Mouse (Mus musculus): ENCODE measurements around the gene Oser1. TPM values are rescaled to one million over a fixed set of nuclear protein-coding genes. Genes with fewer than 3 reads are reported as not detected.
"Not testable (repeated sequence)": the region's sequence is repeated elsewhere in the genome, so short reads cannot be mapped to it uniquely, and the experiment has no call there.

Gene Oser1
- total RNA-seq (2015) (85.9 and 98.4 TPM in 2 replicates), total RNA-seq (2017) (93.7 and 107 TPM in 2 replicates)

- no peak for ATAC-seq (ENCODE audit: poor library complexity, severe bottlenecking)
Measured at GRCm38 (mm10) chr2:163424597-163424996, at the start of gene Oser1. Gene Oser1, minus strand, starts transcription at chr2:163424697.

DNA sequence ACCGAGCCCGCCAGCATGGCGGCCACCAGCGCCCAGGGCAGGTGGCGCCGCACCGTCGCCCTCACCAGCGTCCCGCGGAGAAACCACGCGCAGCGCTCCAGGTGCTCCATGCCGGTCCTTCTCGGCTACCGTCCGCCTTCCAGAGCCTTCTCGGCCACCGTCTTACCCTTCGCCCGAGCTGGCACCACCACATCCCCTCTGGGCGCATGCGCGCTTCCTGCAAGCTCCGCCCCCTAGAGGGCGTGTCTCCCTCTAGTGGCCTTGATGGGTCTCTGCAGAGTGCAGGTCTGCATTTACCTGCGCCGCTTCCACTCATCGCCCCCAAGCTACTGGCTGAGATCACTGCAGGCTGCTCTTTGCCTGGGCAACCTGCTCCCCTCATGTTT, 48.0 kb upstream of the Oser1 start, which contains the start of gene Fitm2:
Gene Fitm2 (minus strand): TSS at position 164 of the 386 bp plus-strand sequence.
- peak; percentile 98 for ATAC-seq (ENCODE audit: poor library complexity, severe bottlenecking)

DNA sequence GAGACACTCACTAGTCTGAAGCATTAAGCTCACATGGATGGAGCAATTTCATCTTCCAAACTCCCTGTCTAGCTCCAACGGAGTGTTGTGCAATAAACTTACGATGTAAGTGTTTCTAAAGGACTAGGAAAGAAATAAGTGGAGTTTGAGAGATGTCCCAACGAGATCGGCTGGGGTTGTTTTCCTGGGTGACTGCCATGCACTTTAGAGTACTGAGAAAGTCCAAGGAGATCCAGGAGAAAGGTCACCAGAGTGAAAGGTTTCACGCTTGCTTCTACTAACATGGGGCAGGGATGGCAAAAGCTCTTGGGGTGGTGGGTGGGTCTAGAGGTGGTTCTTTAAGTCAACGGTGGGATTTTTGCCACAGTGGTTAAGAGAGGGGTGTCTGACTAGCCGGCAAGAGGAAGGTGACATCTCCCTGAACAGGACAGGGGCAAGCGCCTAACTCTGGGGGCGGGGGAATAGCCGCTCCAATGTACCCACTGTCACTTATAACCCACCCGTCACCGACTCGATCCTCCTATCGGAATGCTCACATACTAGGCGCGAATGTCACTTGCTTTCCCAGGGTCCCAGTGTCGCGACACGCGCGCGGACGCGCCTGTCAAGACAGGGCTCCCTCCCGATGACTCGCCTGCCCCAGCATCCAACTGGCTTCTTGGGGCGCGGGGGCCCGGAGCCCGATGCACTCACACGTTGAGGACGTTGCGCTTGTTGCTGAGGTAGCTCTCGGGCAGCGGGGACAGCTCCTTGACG, 47.4 kb upstream of the Oser1 start:
- no peak; the same call in 1 of the 2 replicates for ATAC-seq (ENCODE audit: poor library complexity, severe bottlenecking)

DNA sequence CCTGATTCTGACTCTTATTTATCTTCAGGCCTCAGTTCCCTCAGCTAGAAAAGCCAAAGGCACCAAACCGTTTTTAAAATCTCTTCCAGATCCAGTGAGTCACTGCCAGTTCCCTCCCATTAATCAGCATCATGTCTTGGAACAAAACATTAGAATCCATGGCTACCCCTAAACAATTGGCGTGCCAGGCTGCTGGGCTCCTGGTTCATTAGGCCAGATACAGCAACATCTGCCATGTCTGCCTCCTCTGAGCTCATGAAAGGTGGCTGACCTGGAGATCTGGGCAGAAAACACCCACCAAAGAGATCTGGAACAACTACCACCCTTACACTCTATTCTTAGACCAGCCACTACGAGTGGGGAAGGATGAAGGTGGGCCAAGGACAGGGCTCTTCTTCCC, 46.6 kb upstream of the Oser1 start:
- no peak for ATAC-seq (ENCODE audit: poor library complexity, severe bottlenecking)

GRCm38 (mm10) chr2:163469711-163470110, 45.2 kb upstream of the Oser1 start:
- ATAC-seq (ENCODE audit: poor library complexity, severe bottlenecking) = no peak

DNA sequence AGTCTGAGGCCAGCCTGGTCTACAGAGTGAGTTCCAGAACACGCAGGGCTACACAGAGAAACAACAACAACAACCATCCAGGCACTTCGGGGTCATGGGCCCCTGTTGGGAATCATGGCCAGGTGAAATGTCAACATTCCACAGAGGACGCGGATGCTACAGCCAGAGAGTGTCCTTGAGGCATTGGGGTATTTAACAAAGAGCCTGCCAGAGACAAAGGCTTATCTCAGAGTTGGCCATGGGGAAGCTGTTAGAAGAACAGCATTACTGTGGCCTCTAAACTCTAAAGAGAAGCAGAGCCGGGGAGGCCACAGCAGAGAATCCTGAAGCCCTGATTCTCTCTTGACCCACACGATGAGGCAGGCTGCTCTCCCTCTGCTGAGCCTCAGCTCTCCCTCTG, 44.4 kb upstream of the Oser1 start:
- ATAC-seq (ENCODE audit: poor library complexity, severe bottlenecking) = no peak

GRCm38 (mm10) chr2:163467585-163467984, 43.1 kb upstream of the Oser1 start:
- ATAC-seq (ENCODE audit: poor library complexity, severe bottlenecking) = no peak

DNA sequence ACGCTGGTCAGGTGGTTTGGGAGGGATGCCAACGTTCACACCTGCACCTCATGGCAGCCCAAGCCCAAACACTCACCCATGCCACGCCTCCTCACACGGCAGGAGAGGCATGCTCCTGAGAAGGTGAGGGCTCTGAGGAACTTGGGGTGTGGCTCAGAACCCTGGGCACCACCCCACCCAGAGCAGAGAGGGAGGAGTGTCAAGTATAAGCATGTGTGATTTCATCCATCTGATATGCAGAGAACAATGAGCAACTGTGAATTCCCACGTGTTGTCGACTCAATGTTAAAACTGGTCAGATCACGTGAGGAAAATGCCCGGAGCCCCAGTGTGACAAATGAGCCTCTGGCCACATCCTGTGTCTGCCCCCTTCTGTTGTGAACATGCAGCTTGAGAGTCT, 42.3 kb upstream of the Oser1 start:
- ATAC-seq (ENCODE audit: poor library complexity, severe bottlenecking) = no peak

DNA sequence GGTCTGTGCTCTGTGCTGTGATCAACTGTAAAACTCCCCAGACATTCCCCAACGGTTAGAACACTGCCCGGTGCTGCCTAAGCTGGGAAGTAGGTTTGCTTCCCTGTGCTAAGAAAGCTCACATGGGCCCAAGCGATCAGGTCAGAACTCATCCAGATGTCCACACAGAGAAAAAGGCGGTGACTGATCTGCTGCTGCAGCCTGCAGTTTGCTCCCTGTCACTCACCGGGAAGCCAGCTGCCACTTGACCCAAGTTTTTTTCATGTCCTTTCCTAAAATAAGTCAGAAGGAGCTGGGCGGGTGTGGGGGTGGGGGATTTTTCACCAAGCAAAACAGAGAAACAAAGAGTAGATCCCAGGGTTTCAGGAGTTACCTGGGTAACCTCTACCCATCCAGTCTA, 40.1 kb upstream of the Oser1 start:
- ATAC-seq (ENCODE audit: poor library complexity, severe bottlenecking) = no peak

GRCm38 (mm10) chr2:163463998-163464397, 39.5 kb upstream of the Oser1 start:
- no peak for ATAC-seq (ENCODE audit: poor library complexity, severe bottlenecking)

DNA sequence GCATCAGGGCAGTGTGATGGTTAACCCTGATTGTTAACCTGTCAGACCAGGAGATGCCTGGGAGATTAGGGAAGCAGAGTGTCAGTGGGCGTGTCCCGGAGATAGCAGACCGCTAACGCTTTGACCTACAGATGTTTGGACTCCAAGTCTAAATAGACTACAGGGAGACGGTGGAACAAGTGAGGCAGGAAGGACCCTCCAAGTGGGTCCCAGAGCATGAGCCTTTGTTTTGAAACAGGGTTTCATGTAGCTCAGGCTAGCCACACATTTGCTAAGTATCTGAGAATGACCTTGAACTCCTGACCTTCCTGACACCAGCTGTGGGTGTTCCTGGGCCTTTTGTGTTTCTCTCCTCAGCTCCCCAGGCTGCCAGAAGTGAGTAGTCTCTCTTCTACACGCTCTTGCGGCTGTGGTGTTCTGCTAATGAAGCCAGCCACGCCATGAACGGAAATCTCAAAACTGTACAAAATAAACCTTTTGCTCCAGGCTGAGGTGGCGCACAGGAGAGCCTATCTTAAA, 38.8 kb upstream of the Oser1 start:
- no peak for ATAC-seq (ENCODE audit: poor library complexity, severe bottlenecking)

GRCm38 (mm10) chr2:163462801-163463200, 38.3 kb upstream of the Oser1 start:
- ATAC-seq (ENCODE audit: poor library complexity, severe bottlenecking) = no peak

GRCm38 (mm10) chr2:163462386-163462785, 37.9 kb upstream of the Oser1 start:
- ATAC-seq (ENCODE audit: poor library complexity, severe bottlenecking) = no peak

DNA sequence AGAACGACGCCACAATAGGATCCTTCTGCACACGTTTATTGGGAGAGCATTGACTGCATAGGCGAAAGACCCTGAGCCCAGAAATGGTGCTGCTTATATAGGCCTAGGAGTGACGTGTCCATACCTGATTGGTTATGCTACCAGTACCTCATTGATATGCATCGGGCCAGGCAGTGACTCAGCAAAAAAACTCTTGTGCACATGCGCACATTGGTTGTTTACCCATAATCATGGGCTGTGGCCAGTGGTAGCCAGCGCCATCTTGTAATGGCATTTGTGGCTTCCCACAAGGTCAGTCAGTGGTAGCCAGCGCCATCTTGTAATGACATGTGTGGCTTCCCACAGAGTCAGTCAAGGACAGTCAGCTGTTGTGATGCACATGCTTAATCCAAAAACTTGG, 36.8 kb upstream of the Oser1 start:
- not testable (repeated sequence) for ATAC-seq (ENCODE audit: poor library complexity, severe bottlenecking)

GRCm38 (mm10) chr2:163460622-163461021, 36.1 kb upstream of the Oser1 start:
- ATAC-seq (ENCODE audit: poor library complexity, severe bottlenecking) = no peak

DNA sequence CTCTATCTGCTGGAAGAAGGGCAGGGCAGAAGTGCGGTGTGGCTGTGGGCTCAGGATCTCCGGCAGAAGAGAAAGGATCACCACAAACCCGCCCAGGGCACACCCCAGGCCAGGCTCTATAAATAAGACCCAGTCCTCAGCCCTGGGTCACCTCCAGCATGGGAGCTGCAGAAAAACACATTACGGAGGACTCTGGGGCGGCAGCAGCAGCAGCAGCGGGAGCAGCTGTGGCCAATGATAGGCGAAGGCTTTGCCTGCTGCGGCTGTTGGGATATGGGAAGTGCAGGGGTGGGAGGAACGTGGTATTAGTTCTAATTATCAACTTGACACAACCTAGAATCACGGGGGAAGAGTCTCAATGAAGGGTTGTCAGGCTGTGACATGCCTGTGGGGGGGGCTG, 34.9 kb upstream of the Oser1 start:
- no peak for ATAC-seq (ENCODE audit: poor library complexity, severe bottlenecking)

DNA sequence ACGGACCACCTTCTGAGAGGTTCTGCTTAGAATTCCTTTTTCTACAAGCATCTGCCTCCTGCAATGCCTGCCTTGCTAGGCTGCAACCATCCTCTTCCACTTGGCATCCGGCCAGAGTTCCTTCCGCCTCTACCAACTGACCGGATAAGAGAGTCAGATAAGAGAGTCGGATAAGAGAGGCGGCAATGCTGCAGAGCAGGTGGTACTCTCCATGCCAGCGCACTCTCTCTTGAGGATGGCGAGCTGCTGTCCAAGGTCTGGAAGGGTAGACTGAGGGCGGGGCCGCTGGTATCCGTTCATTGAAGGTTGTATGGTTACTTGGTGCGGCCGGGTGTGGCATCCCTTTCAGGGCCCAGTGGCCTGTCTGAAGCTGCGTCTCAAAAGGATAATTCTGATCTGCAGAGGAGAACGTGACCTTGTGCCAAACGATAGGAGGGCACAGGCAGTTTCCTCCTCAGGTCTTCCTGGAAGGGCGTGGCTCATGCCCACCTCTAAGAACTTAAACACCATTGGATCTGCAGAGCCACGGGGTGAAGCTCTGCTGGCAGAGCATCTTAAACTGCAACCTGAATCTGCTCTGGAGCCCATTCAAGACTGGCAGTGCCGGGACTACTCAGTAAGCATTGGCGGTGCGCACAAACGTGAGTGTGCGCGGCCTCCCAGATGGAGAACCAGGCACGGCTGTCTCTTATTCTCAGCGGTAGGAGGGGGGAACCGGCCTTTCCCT, 34.2 kb upstream of the Oser1 start:
- peak; percentile 52 for ATAC-seq (ENCODE audit: poor library complexity, severe bottlenecking)

DNA sequence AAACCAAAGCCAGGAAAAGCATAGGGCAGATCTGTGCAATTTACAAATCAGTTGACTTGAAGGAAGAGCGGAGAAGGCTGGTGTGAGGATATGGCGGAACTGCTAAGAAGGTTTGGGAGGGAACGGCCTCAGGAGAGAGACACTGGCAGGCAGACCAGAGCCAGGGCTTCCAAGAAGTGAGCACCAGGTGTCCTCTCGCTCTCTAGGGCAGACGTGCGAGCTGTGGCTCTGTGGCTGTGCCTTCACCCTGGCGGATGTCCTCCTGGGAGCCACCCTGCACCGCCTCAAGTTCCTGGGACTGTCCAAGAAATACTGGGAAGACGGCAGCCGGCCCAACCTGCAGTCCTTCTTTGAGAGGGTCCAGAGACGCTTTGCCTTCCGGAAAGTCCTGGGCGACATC, 28.9 kb upstream of the Oser1 start:
- ATAC-seq (ENCODE audit: poor library complexity, severe bottlenecking) = no peak

- no peak for ATAC-seq (ENCODE audit: poor library complexity, severe bottlenecking)
Measured at GRCm38 (mm10) chr2:163452738-163453137, 28.2 kb upstream of the Oser1 start.

DNA sequence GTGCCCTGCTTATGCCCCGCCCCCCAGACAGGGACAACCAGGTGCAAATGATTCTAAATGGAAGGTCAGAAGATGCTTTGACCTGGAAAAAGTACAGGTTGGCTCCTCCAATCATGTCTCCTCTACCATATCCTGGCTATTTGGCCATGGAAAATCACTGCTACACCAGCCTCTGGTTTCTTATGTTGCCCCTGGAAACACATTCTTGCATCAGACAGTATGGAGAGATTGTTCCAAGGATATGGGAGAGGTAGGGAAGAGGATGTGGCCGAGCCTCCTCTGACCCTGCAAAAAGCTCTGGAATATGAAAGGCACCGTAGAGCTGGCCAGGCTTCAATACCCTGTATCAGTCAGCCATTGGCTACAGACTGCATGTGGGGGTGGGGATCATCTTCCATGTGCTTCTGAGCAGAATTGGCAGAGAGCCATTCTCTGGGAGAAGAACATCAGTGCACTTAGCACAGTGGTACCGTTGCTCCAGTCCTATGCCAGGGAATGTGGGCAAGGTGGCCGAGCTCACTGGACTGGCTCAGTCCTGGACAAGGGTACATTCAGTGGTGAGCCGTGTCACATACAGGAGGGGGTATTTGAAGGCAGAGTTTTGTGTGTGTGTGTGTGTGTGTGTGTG, 26.3 kb upstream of the Oser1 start:
- ATAC-seq (ENCODE audit: poor library complexity, severe bottlenecking) = no peak

GRCm38 (mm10) chr2:163449276-163449675, 24.8 kb upstream of the Oser1 start:
- ATAC-seq (ENCODE audit: poor library complexity, severe bottlenecking) = no peak

- ATAC-seq (ENCODE audit: poor library complexity, severe bottlenecking) = no peak
Measured at GRCm38 (mm10) chr2:163447375-163447774, 22.9 kb upstream of the Oser1 start.

All from megakaryocyte, adult 5-6 weeks (primary cell).